ENCODE assay signal across 9 mouse cellular contexts in genomic region chr16:93543704-93544103, GRCm38 (mm10).
DNase-seq lines count a peak whose midpoint lies in the region; ATAC-seq and TF ChIP-seq lines count a peak whose summit lies in the region.
"Had no signal": no experiment of that assay in that cellular context is flagged by ENCODE, and none has a peak within 500 bp of the region (broad histone marks: within the 10 kb centered on the region; RNA-seq: fewer than 3 reads in every experiment).

No protein-coding gene starts in this region.

- no peak for ATAC-seq in Patski
- ATAC-seq in limb, embryonic 13.5 days (ENCODE audit: low FRiP score, low read depth) = peak; percentile 66; the same call in 1 of the 2 replicates

- in situ Hi-C loops in Patski (cut with MboI; ENCODE audit: low pct_unique_long_range_greater_than_20kb) = loop anchor here (5.0 to 10.0 kb wide), 3 partner anchors 249 to 1029 kb away; no protein-coding TSS in a partner anchor

- no peak overlapping the region for H3K9ac ChIP-seq in limb, embryonic 13.5 days
- H3K9ac ChIP-seq: heart, embryonic 15.5 days had no signal

- no peaks in the 10 kb centered on the region for H3K36me3 ChIP-seq in limb, embryonic 13.5 days
- H3K36me3 ChIP-seq: heart, embryonic 15.5 days had no signal

- WGBS in limb, embryonic 13.5 days = under 1% methylated on average over 8 of the region's 8 CpGs

- no peak overlapping the region for H3K27ac ChIP-seq in limb, embryonic 13.5 days
- H3K27ac ChIP-seq: heart, embryonic 15.5 days had no signal

- no peak overlapping the region for H3K4me2 ChIP-seq in limb, embryonic 13.5 days (replicated peaks)
- H3K4me2 ChIP-seq: heart, embryonic 15.5 days had no signal

- peak; percentile 48 to 56 for DNase-seq in B cell, adult 2 months
- no peak for DNase-seq in Patski (ENCODE audit: low read depth, low spot score)
- peak; percentile 80 to 88 for DNase-seq in cerebellum, postnatal 10 days
- peak; percentile 38 to 61 for DNase-seq in frontal cortex, postnatal 10 days (ENCODE audit: low spot score in 2 of 2)
- DNase-seq in kidney, adult 9 months = peak; percentile 63
- DNase-seq in neural tube, embryonic 10.5 days (ENCODE audit: extremely low spot score, low spot score) = peak; percentile 60
- DNase-seq in testis, postnatal 10 days (ENCODE audit: low spot score) = peak; percentile 54

- no peaks in the 10 kb centered on the region for H3K27me3 ChIP-seq in Patski
- H3K27me3 ChIP-seq in limb, embryonic 13.5 days = peaks cover 22% of the 10 kb centered on the region; the same call in 1 of the 2 replicates

- peaks cover 6% of the 10 kb centered on the region; the same call in 1 of the 2 replicates for H3K4me1 ChIP-seq in limb, embryonic 13.5 days
- H3K4me1 ChIP-seq: heart, embryonic 15.5 days had no signal

- peak; percentile 70 for TF ChIP-seq CTCF in Patski (IDR thresholded peaks at IDR 0.05)

- H3K9me3 ChIP-seq in limb, embryonic 13.5 days = no peaks in the 10 kb centered on the region
- H3K9me3 ChIP-seq: heart, embryonic 15.5 days had no signal

- no peak overlapping the region for H3K4me3 ChIP-seq in limb, embryonic 13.5 days
- H3K4me3 ChIP-seq: heart, embryonic 15.5 days had no signal

- POLR2A ChIA-PET in Patski (lab: Charles Lee) = interaction anchor here (0.7 kb wide), 1 partner anchor 1053 kb away, joined by 8 read pairs; no protein-coding TSS in a partner anchor

- CTCF ChIA-PET in Patski (lab: Charles Lee) = interaction anchor here (1.1 to 1.6 kb wide), 3 partner anchors 9 to 842 kb away, joined by 3 to 5 read pairs (median 4); no protein-coding TSS in a partner anchor
